Mouse (Mus musculus) midbrain, postnatal 0 days (tissue): ENCODE data around the gene Usp25. TPM values are rescaled to one million over a fixed set of nuclear protein-coding genes. Genes with fewer than 3 reads are reported as not detected.

Source experiments
- ATAC-seq: fragments of 200-750 bp; cut with Nextera tagmentation; 2 replicates; pipeline ENCODE4 v1.8.0; 2017; ENCODE audit warnings: moderate number of reproducible peaks, mild to moderate bottlenecking, moderate TSS enrichment, moderate library complexity; ENCODE audit not compliant: low FRiP score
- DNase-seq: peaks from one replicate; pipeline ENCODE4 v3.0.0-alpha.2; 2015; ENCODE audit warnings: low spot score
- H3K27ac ChIP-seq: fragments of 300-500 bp; sonication (generic); 2 replicates; pipeline ENCODE4 v1.5.1; 2014; ENCODE audit warnings: low read depth, mild to moderate bottlenecking, low read length, mixed read lengths
- H3K27me3 ChIP-seq: fragments of 300-500 bp; sonication (generic); 2 replicates; pipeline ENCODE4 v1.6.1; 2014; ENCODE audit warnings: low read length, control low read depth, mixed read lengths; ENCODE audit not compliant: insufficient read depth
- H3K36me3 ChIP-seq: fragments of 300-500 bp; sonication (generic); 2 replicates; pipeline ENCODE4 v1.6.1; 2014; ENCODE audit warnings: low read length, control low read depth, mixed read lengths; ENCODE audit not compliant: insufficient read depth
- H3K4me1 ChIP-seq: fragments of 300-500 bp; sonication (generic); 2 replicates; pipeline ENCODE4 v1.6.1; 2014; ENCODE audit warnings: mild to moderate bottlenecking, control low read depth, antibody characterized with exemption, low read length, mixed read lengths; ENCODE audit not compliant: insufficient read depth
- H3K4me2 ChIP-seq: fragments of 300-500 bp; sonication (generic); 2 replicates; pipeline ENCODE4 v1.6.1; 2014; ENCODE audit warnings: low read depth, mild to moderate bottlenecking, low read length, mixed read lengths; ENCODE audit not compliant: poor library complexity, severe bottlenecking
- H3K4me3 ChIP-seq: fragments of 300-500 bp; sonication (generic); 2 replicates; pipeline ENCODE4 v1.5.1; 2014; ENCODE audit warnings: low read depth, mild to moderate bottlenecking, low read length, moderate library complexity
- H3K9ac ChIP-seq: fragments of 300-500 bp; sonication (generic); replicated peaks from 2 replicates; pipeline ENCODE4 v1.6.1; 2014; ENCODE audit warnings: mild to moderate bottlenecking, low read length, moderate library complexity, mixed read lengths; ENCODE audit not compliant: poor library complexity, severe bottlenecking
- H3K9me3 ChIP-seq: fragments of 300-500 bp; sonication (generic); 2 replicates; pipeline ENCODE4 v1.6.1; 2016; ENCODE audit warnings: low read length, control low read depth
- CTCF ChIP-seq: IDR thresholded peaks from 2 replicates; pipeline ENCODE4 v1.5.1; 2016; ENCODE audit warnings: antibody characterized with exemption, mild to moderate bottlenecking
- WGBS: fragments of 180-500 bp; shearing (Covaris S2); extraction: QIAGEN DNeasy Blood & Tissue Kit; methylation state at CpG from one replicate; pipeline ENCODE4 v1.1.7; 2014; 5-methylcytosine and 5-hydroxymethylcytosine counted together
- polyA plus RNA-seq: library from polyadenylated mRNA; unstranded; fragments of >200 nt; fragmentation: Nextera tagmentation; extraction: Ambion mirVana; gene quantifications from 2 replicates; pipeline ENCODE4 v1.2.1, GENCODE M21; 2015
- total RNA-seq: library from RNA; depleted of rRNA; stranded (reverse); fragments of >200 nt; gene quantifications from 2 replicates; pipeline ENCODE4 v1.2.3, GENCODE M21; 2014

Gene Usp25
- total and polyA plus RNA-seq, 2 experiments from 2014 or later = 6.1 to 12.6 TPM

GRCm38 (mm10) chr16:76987711-76988110 lies 25.8 kb upstream of the Usp25 start:
- WGBS = 89% methylated on average over 4 of the region's 4 CpGs
- Histone ChIP-seq H3K9ac (no peak overlapping the region), H3K4me1 (no peaks in the 10 kb centered on the region), H3K4me2 (no peak overlapping the region), H3K27ac (no peak overlapping the region), H3K36me3 (no peaks in the 10 kb centered on the region), H3K9me3 (no peaks in the 10 kb centered on the region), H3K27me3 (no peaks in the 10 kb centered on the region), H3K4me3 (no peak overlapping the region)
- ATAC-seq (no peak), DNase-seq (no peak)
- TF ChIP-seq CTCF = no peak

GRCm38 (mm10) chr16:77003900-77004299 lies 9.6 kb upstream of the Usp25 start:
- no peaks in the 10 kb centered on the region for H3K27me3 ChIP-seq
- no peaks in the 10 kb centered on the region for H3K4me1 ChIP-seq
- H3K4me3 ChIP-seq = no peak overlapping the region
- ATAC-seq = no peak
- DNase-seq = no peak
- H3K27ac ChIP-seq = no peak overlapping the region
- no peaks in the 10 kb centered on the region for H3K36me3 ChIP-seq
- WGBS = 84% methylated on average over 3 of the region's 3 CpGs
- no peak for TF ChIP-seq CTCF
- no peaks in the 10 kb centered on the region for H3K9me3 ChIP-seq
- no peak overlapping the region for H3K4me2 ChIP-seq
- H3K9ac ChIP-seq = no peak overlapping the region

- 80% methylated on average over 5 of the region's 5 CpGs for WGBS
Observed at GRCm38 (mm10) chr16:77009173-77009572, 4.3 kb upstream of the Usp25 start.

GRCm38 (mm10) chr16:77014321-77015211 lies 1.1 kb downstream of the Usp25 start:
- Histone ChIP-seq H3K27me3 (no peaks in the 10 kb centered on the region), H3K9ac (peak overlapping the region; percentile 87), H3K9me3 (no peaks in the 10 kb centered on the region), H3K27ac (no peak overlapping the region), H3K4me2 (peak overlapping the region; percentile 82), H3K36me3 (no peaks in the 10 kb centered on the region), H3K4me1 (no peaks in the 10 kb centered on the region), H3K4me3 (peak overlapping the region; percentile 90)
- TF ChIP-seq CTCF = no peak
- no peak for ATAC-seq
- 4% methylated on average over 17 of the region's 17 CpGs for WGBS
- no peak for DNase-seq

More at GRCm38 (mm10) chr16:77009173-77009572, 4.3 kb upstream of the Usp25 start:
- no peak overlapping the region for H3K4me2 ChIP-seq
- no peaks in the 10 kb centered on the region for H3K4me1 ChIP-seq
- ATAC-seq (no peak), DNase-seq (no peak)
- no peaks in the 10 kb centered on the region for H3K36me3 ChIP-seq
- no peak for TF ChIP-seq CTCF
- no peak overlapping the region for H3K9ac ChIP-seq
- no peak overlapping the region for H3K27ac ChIP-seq
- H3K9me3 ChIP-seq = no peaks in the 10 kb centered on the region
- no peak overlapping the region for H3K4me3 ChIP-seq
- H3K27me3 ChIP-seq = no peaks in the 10 kb centered on the region

- no peaks in the 10 kb centered on the region for H3K27me3 ChIP-seq
- peak overlapping the region; percentile 90; the same call in 1 of the 2 replicates for H3K4me3 ChIP-seq
- ATAC-seq (no peak), DNase-seq (no peak)
- no peaks in the 10 kb centered on the region for H3K36me3 ChIP-seq
- 70% methylated on average over 4 of the region's 4 CpGs for WGBS
- no peaks in the 10 kb centered on the region for H3K9me3 ChIP-seq
- H3K9ac ChIP-seq = no peak overlapping the region
- H3K4me2 ChIP-seq = peak overlapping the region; percentile 82
- no peak overlapping the region for H3K27ac ChIP-seq
- TF ChIP-seq CTCF = no peak
- 0 out of 2 replicates have a peak, but pooled peaks cover 2% of the 10 kb centered on the region for H3K4me1 ChIP-seq
Observed at GRCm38 (mm10) chr16:77015380-77016346, 2.2 kb downstream of the Usp25 start.
